Mouse (Mus musculus) adrenal gland (tissue): Measurements from ENCODE around the gene Sycp2l.
"Not testable (repeated sequence)": the region's sequence is repeated elsewhere in the genome, so short reads cannot be mapped to it uniquely, and the experiment has no call there.

Experiments used
- intact Hi-C: fragments of 180-260 bp; cut with DNase I; formaldehyde crosslinking; loops from one replicate; pipeline ENCODE4 v1.15.1; 2025

The Sycp2l gene

DNA sequence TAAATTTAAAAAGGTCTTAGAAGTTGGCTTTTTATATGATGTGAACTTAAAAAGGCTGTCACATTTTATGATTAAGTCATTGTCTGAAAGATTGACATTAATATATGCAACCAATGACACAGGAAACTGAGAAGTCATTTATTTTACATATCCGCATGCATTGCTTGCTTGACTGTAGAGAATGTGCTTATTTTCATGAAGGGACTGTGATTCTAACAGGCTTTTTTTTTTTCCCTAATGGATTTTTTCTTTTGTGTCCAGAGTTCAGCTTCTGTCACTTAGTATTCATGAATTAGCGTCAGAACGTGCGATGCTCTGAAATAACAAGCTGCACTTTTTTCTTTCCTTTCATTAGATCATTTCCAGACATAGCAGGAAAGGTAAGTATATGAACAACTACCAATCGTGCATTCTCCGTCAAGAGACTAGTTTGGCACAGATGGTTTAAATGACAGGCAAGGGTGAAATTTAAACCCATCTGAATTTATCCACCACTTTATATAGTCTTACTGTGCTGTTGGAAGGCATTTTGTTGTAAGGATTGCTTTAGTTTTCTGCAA, 9.6 kb downstream of the Sycp2l start:
- intact Hi-C loops = no loop called here

DNA sequence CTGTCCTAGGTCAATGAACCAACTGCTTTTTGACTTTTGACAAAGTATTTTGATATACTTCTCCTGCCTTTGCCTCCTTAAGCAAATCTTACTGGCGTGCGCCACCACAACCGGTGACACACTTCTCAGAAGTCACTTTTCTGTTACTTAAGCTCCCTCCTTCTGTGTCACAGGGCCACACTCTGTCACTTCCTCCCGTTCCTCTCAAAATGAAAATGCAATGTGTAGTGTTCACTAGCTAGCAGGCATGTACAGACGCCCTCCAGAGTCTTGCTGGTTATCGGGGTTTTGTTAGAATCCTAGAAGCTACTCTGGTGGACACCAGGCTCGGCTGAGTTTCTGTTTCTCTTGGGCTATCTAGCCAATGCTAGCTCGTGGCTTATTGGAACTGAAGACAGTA, 14.2 kb downstream of the Sycp2l start:
- intact Hi-C loops = no loop called here

DNA sequence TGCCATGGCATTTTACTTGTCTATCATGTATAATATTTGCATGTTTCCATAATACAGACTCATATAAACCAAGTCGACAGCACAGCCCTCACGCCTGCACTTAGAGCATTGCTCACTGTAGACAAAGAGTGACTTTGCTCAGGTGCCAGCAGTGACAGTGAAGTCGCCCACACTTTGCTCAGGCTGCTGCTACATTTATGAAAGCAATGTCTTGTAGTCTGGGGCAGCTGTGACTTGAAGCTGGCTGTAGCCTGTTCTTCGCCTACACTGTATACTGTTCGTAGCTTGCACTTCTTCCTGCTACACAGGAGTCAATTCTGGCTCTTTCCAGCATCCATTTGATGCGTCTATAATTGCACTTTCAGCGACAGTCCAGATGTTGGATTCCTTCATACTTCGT, 15.0 kb downstream of the Sycp2l start:
- intact Hi-C loops = no loop called here

DNA sequence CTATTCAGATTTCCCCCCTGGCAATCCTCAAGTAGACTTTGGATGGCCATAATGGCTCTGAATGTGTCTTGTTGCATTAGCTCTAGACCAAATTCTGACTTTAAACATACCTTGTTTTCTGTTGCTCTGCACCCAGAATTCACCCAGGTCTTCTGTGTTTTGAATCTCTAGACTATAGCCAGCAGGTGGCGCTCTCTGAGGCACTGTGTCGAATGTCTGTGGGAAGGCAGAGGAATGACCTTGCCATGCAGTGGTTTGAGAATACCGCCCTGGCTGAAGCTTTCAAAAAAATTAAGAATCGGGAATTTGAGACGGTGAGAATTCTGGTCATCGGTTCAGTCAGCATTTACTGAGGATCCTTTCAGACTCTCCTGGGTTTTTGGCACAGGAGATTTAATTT, 20.8 kb downstream of the Sycp2l start:
- intact Hi-C loops = no loop called here

DNA sequence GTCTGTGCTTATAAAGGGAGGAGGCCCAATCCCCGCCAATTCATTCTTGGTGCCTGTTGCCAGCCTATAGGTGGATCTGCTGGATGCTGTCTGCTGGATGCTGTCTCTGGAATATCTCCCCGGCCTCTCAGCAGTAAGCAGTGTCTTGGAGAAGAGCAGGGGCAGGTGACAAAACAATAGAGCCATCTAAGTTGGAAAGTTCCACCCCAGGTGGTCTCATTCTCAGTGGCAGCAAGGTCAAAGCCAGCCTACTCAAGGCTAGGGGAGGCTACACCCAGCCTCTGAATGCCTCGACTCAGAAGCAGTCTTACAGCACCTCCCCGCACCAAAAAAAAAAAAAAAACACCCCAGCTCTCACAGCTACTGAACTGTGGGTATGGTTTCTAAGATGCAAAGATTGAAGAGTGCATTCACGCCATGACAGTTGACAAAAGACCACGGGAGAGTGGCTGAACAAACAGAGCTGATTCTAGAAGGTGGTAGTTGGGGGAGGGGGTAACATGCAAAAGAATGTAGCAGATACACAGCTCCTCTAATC, 31.4 kb downstream of the Sycp2l start:
- intact Hi-C loops = no loop called here

DNA sequence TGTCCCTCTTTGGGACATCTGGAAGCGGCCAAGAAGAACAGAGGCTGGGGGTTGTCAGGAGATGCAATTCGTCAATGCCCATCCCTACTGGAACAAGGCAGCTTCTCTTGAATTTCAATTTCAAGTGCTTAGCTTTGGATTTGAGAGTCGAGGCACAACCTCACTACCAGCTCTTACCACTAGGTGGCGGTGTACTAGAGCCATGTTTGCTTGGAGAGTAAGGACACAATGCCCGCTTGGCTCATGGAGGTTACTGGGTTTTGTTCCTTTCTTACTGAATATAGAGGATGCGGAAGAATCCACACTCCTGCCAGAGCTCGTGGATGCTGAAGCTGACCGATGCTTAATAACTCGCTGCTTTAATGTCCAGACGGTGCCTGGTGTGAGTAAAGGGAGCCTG, 32.2 kb downstream of the Sycp2l start:
- intact Hi-C loops = loop anchor here (2.0 kb wide), 1 partner anchor 93 kb away; no protein-coding TSS in a partner anchor

DNA sequence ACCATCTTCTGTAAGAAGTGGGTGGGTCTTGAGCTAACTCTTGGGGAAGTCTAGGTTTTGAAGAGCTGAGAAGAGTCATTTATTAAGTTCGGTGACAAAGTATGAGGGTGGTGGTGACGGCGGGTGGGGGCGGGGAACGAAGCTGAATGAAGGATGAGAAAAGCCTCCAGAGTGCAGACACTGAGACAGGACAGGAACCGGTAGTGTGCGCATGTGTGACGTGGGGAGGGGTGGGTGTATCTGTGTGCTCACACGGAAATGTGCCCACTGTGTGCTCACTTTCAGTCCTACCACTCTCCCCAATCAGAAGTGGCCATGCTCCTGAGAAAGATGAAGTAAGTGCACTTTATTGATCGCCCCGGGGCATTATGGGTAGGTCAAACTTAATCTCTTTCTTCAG, 39.0 kb downstream of the Sycp2l start:
- intact Hi-C loops = no loop called here

DNA sequence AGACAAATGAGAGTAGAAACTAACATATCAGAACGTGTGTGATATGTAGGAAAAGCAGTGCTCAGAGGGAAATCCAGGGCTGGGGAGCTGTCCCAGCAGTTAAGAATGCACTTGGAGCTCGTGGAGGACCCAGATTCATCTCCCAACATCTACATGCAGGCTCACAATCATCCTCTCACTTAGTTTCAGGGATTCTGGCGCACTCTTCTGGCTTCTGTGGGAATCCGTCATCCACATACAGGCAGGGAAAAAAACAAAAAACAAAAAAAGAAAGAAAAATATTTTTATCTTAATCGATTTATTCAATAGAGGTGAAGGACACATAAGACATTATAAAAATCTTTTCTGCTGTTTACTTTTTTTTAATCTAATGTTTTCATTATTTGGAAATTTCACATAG, 44.3 kb downstream of the Sycp2l start:
- intact Hi-C loops = no loop called here

DNA sequence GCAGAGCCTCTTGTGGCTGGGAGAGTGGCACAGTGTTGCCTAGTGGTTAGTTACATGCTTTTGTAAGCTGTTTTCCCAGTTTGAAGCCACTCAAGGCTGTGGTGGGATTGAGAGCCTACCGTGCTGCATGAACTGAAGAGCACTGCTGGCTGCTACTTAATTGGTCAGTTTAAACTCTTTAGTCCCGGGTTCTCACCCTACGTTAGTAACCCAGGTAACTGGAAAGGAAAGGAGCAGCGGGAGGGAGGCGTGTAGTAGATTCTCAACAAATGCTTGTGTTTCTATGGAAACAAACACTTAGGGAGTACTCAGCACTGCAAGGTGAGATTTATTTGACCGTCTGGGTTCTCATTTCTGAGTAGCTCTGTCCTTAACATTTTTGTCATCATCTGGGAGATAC, 73.8 kb downstream of the Sycp2l start:
- intact Hi-C loops = no loop called here

DNA sequence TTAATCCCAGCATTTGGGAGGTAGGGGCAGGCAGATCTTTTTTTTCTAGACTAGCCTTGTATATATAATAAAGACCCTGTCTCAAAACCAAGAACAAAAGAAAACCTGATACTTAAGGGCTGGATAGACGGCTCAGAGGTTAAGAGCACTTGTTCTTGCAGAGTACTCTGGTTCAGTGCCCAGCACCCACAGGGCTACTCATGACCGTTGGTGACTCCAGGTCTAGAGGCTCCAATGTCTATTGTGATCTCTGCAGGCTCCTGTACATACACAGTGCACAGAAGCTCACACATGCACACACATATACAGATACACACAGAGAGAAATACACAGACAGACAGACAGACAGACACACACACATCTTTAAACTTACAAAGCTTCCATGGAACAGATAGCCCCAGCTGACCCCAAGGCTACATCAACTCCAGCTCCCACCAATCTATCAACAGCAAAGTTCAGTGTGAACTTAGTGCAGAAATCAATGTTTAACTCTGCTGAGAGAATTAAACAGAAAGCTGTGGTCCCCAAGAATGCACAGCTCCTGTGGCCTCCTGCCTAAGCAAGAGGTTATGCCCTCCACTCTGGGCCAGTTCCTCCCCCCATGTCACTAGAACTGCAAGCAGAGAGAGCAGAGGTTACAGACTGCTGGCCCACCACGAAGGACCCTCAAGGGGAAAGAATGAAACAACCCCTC, 81.7 kb downstream of the Sycp2l start:
- intact Hi-C loops = no loop called here

DNA sequence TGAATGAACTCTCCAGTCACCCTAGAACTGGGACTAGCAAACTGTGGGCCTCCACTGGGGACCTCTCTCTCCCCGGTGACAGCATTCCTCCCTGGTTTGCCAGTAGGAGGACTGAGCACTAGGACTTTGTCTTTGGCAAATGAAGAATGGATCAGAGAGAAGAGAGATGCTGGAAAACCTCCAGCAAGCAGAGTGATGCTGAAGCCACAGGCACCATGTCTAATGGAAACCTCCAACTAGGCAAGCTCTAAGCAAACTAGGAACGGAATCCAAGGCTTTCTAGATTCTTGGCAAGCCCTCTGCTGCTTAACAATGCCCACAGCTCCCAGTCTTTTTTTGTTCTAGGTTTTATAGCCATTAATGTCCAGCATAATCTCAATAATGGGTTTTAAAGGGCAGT, 86.8 kb downstream of the Sycp2l start:
- intact Hi-C loops = no loop called here

DNA sequence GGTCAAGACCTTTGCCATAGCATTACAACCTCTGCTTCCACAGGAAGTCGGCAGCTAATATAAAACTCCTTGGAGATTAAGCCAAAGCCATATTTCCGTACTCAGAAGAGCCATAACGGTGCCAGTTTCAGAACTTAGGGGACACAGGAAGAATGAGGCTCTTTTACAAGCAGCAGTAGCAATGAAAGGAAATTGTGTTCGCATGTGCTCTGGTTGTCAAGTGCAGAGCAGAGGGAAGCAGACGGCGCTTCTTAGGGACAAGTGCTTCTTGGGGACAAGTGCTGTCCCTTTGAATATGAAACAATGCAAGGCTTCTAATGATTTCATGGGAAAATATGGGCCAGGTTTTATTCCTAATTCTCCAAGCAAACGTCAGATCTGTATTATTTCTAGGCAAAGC, 89.2 kb downstream of the Sycp2l start:
- intact Hi-C loops = no loop called here

DNA sequence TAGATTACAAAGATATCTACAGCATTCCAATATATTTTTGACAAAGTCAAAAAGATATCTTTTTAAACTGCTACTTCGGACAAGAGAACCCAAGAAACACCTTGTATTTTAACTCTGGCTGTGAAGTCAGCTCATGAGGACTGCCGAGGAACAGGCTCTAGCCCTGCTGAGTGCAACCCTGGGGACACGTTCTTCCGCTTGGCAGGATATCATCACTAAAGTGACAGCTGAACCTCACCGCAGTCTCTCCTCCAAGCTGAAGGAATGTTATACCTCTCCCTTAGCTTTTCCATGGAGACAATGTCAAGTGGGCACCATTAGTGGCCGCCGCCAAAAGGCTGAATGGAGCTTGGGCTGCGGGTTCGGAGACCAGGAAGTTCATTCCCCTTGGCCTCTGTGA, 89.6 kb downstream of the Sycp2l start:
- intact Hi-C loops = no loop called here

DNA sequence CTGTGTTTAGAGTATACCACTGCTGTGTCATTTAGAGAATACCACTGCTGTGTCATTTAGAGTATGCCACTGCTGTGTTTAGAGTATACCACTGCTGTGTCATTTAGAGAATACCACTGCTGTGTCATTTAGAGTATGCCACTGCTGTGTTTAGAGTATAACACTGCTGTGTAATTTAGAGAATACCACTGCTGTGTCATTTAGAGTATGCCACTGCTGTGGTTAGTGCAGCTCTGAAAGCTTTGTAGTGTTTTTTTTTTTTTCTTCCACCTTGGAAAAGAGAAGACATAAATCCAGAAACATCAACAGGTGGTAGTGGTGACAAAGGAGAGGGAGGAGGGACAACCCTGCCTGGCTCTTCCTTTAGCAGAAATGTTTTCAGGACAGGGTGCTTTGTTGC, 91.5 kb downstream of the Sycp2l start:
- intact Hi-C loops = not testable (repeated sequence)

DNA sequence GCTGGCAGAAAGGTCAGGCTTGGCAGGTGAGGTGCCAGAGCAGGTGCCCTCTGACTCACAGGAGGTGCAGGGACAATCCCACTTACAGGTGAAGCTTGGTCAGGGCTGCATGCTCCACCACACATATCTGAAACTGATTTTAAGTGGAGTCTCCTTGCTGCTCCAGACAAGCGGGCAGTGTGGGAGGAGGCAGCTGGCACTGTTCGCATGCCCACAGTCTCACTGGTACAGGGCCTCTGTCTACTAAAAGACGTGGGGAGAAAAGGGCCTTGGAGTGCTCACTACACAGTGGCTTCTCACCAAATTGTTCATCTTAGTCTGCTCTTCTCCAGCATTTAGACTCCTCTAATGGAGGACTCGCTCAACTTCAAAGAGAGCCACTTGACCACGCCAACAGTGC, 92.1 kb downstream of the Sycp2l start:
- intact Hi-C loops = no loop called here

DNA sequence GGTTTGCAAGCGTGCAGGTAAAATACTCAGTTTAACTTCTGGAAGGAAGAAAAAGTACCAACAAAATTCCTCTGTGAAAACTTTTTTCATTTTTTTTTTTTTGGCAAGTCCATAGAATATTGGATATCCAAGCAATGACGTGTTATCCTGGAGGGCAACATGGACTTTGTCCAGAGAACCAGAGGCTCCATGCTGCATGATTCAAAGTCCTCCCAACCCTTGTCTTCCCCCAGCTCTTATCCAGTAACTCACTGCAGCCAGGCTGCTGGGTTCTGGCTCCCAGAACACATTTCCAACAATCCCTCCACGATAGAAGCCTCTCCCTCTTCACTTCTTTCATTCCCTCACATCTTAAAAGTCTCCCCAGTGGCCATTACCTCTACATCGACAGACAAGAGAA, 97.2 kb downstream of the Sycp2l start:
- intact Hi-C loops = no loop called here

DNA sequence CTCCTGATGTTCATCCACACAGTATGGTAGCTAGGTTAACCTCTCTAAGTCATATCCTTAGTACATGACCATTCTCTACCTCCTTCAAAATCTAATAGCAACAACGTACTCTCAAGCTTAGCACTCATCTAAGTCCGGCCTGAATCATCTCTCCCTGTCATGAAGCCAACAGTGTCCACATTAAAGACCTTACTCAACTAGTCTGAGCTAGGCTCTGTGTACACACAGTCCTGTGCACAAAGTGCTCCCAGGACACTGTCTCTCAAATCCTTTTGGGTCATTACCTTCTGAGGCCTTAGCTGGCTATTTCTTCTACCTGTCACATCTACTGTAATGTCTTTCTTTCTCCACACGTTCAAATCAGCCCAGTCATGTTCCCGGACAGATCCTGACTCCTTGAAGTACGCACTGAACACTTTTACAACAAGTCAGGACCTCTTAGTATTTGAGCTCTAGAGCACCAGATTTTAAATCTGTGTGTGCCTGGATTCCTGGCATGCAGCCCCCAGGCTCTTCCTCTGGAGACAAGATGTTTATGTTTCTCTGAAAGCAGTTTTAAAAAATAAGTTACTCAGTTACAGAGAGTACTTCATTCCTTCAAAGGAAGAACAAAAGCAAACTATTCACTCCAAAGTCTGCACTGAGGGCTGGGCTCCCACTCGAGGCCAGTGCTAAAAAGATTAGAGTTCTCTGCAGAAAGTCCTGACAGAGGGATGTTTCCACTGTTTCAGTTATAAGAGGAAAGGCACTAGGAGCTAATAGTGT, 98.6 kb downstream of the Sycp2l start:
- intact Hi-C loops = no loop called here

DNA sequence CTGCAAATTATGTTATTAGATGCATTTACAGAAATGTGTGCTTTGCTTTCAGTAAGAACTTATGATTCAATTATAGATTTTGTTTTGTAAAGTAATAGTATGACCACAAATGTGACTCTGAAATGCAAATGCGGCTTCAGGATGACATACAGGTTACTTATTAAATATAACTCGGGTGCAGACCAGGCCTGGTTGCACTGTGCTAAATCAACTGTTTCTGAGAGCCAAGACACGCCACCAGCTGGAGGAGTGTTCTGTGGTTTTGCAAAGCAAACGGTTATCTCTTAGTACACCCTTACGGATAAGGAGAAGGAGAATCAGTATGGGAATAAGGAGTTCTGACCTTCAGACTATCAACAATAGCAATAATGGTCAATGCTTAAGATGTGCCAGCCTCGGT, 101.6 kb downstream of the Sycp2l start:
- intact Hi-C loops = no loop called here

DNA sequence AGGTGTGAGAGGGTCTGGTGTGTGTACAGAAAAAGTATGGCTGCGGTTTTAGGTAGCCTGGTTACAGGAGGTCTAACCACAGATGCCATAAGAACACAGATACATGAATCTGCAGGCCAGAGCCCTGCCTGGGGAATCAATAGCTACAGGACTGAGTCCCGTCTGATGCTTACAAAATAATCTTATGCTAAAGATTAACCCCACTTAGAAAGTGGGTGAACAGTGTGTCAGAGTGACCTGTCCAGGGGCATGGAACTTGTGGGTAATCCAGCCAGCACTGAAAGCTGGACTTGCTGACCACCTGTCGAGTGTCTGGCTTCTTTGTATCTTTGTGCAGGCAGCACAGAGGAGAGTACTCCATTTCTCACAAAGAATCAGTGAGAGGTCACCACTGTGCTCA, 102.1 kb downstream of the Sycp2l start:
- intact Hi-C loops = no loop called here

DNA sequence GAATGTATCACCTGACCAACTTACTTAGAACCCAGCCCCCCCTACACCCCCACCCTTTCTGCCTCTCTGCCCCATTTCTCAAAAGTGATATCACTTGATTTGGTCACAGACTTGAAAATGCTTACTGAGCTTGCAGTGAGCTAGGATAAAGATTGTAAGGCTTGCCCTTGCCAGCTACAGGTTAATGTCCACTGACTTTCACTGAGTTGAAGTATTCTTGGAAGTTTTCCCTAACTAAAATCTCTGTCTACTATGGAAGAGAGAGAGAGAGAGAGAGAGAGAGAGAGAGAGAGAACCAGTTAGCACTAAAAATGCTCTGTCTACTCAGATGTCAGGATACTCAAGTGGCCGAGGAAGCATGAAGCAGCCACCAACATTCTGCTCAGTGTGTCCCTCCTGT, 104.9 kb downstream of the Sycp2l start:
- intact Hi-C loops = no loop called here

DNA sequence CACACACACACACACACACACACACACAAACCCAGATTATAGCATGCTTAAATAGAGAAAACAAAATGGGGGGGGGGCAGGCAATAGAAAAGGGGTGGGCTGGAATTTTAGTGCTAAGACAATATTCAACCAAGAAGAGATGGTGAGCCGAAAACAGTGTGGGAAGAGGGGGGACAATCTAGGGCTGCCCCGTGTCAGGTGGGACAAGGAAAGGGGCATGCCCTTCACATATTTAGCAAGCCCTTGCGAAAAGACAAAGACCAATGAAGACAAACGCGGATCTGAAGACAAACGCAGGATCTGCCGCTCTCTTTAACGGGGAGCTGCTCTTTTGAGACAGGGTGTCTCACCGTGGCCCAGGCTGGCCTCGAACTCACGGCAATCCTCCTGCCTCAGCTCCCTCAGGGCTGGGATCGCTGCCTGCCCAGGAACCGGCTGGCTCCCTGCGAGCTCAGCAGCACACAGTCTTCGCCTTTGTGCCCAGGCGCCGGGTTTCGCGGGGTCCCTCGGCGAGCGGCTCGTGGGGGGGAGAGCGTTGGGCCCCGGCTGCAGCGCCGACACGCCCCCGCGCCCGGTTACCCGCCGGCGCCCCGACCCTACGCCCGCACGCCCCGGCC, 105.7 kb downstream of the Sycp2l start:
- intact Hi-C loops = no loop called here

DNA sequence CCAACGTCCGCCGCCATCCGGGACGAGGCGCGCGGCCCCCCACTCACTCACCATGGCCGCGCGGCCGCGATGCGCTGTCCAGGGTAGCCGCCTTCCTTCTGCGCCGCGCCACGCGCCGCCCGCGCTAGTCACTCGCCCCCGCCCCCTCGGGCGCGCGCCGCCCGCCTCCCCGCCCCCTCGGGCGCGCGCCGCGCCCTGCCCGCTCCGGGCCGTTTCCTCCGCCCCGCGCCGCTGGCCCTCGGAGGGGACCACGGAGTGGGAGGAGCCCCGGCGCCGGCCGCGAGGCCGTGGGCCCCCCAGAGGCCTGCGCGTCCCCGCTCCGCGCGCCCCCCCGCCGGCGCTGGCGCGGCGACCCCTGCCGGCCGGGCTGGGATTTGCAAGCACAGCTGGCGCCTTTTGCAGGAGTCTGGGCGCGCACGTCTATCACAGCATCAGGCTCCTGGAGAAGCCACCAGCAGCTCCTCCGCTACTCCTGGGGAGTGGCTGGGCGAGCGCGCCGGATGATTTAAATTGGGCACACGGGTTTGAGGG, 106.3 kb downstream of the Sycp2l start, which contains the start of gene Elovl2:
Gene Elovl2, minus strand, starts transcription at position 102 of the 531 bp plus-strand sequence.
- intact Hi-C loops = no loop called here
